Mouse (Mus musculus): ENCODE data around the gene Uqcc2. TPM values are rescaled to one million over a fixed set of nuclear protein-coding genes. Genes with fewer than 3 reads are reported as not detected.
A peak's percentile ranks its signal among the peaks of the same experiment; 100 is the strongest.

Uqcc2 gene
- total RNA-seq, 2 experiments from 2014 or later = 152 to 168 TPM

- no peak for DNase-seq (ENCODE audit: low spot score in 2 of 2)
Measured at GRCm38 (mm10) chr17:27125669-27126202, 8.0 kb downstream of the Uqcc2 start.

- peak; percentile 79 to 80 for DNase-seq (ENCODE audit: low spot score in 2 of 2)
Measured at GRCm38 (mm10) chr17:27125185-27125584, 8.5 kb downstream of the Uqcc2 start.

- DNase-seq (ENCODE audit: low spot score in 2 of 2) = no peak
Measured at GRCm38 (mm10) chr17:27123813-27124375, 9.8 kb downstream of the Uqcc2 start.

- no peak for DNase-seq (ENCODE audit: low spot score in 2 of 2)
Measured at GRCm38 (mm10) chr17:27123103-27123502, 10.6 kb downstream of the Uqcc2 start.

- no peak for DNase-seq (ENCODE audit: low spot score in 2 of 2)
Measured at GRCm38 (mm10) chr17:27122701-27123100, 11.0 kb downstream of the Uqcc2 start.

- DNase-seq (ENCODE audit: low spot score in 2 of 2) = no peak
Measured at GRCm38 (mm10) chr17:27121781-27122180, 11.9 kb downstream of the Uqcc2 start.

- peak in 1 of 2 experiments; percentile 50 for DNase-seq (ENCODE audit: low spot score in 2 of 2)
Measured at GRCm38 (mm10) chr17:27121266-27121665, 12.4 kb downstream of the Uqcc2 start.

- DNase-seq (ENCODE audit: low spot score in 2 of 2) = peak; percentile 85 to 88
Measured at GRCm38 (mm10) chr17:27120561-27121024, 13.1 kb downstream of the Uqcc2 start.

GRCm38 (mm10) chr17:27119954-27120353 lies 13.8 kb downstream of the Uqcc2 start:
- no peak for DNase-seq (ENCODE audit: low spot score in 2 of 2)

- no peak for DNase-seq (ENCODE audit: low spot score in 2 of 2)
Measured at GRCm38 (mm10) chr17:27119540-27119895, 14.2 kb downstream of the Uqcc2 start.

GRCm38 (mm10) chr17:27118676-27119539 lies 14.8 kb downstream of the Uqcc2 start:
- DNase-seq (ENCODE audit: low spot score in 2 of 2) = no peak

- no peak for DNase-seq (ENCODE audit: low spot score in 2 of 2)
Measured at GRCm38 (mm10) chr17:27110072-27110471, 23.6 kb downstream of the Uqcc2 start.

- DNase-seq (ENCODE audit: low spot score in 2 of 2) = no peak
Measured at GRCm38 (mm10) chr17:27107936-27108335, 25.8 kb downstream of the Uqcc2 start.

- DNase-seq (ENCODE audit: low spot score in 2 of 2) = no peak
Measured at GRCm38 (mm10) chr17:27106745-27107144, 27.0 kb downstream of the Uqcc2 start.

GRCm38 (mm10) chr17:27105698-27106470 lies 27.8 kb downstream of the Uqcc2 start:
- no peak for DNase-seq (ENCODE audit: low spot score in 2 of 2)

- DNase-seq (ENCODE audit: low spot score in 2 of 2) = no peak
Measured at GRCm38 (mm10) chr17:27101675-27102074, 32.0 kb downstream of the Uqcc2 start.

- peak in 1 of 2 experiments; percentile 36 for DNase-seq (ENCODE audit: low spot score in 2 of 2)
Measured at GRCm38 (mm10) chr17:27095690-27096089, 38.0 kb downstream of the Uqcc2 start.

- DNase-seq (ENCODE audit: low spot score in 2 of 2) = no peak
Measured at GRCm38 (mm10) chr17:27090068-27090467, 43.6 kb downstream of the Uqcc2 start.

GRCm38 (mm10) chr17:27087426-27087825 lies 46.3 kb downstream of the Uqcc2 start:
- peak in 1 of 2 experiments; percentile 33 for DNase-seq (ENCODE audit: low spot score in 2 of 2)

GRCm38 (mm10) chr17:27085676-27086075 lies 48.0 kb downstream of the Uqcc2 start:
- peak; percentile 57 to 58 for DNase-seq (ENCODE audit: low spot score in 2 of 2)

- no peak for DNase-seq (ENCODE audit: low spot score in 2 of 2)
Measured at GRCm38 (mm10) chr17:27083601-27084000, 50.1 kb downstream of the Uqcc2 start.
